Mouse (Mus musculus): ENCODE data around the gene Aff1. TPM values are rescaled to one million over a fixed set of nuclear protein-coding genes. Genes with fewer than 3 reads are reported as not detected.

The Aff1 gene
- polyA plus RNA-seq, 1 experiment from 2014 or later: 76.9 TPM

DNA sequence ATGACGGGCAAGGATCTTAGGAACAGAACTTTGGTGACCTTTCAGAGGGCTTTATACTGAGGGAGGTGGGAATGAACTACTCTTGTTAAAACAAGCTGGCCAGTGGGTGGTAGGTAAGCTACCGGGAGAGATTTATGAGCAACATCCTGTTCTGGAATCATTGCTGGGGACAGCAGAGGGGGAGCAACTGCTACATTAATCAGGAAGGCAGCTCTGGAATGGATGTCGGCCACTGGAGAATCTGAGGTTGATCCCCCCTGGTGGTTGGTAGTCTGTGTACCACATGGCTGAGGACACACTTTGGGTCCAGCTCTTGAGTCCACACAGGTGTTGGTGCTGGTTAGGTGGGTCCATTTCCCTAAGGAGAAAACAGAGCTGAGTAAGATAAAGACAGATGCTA, 38.6 kb downstream of the Aff1 start:
- no peak for DNase-seq (ENCODE audit: low read depth, low spot score)
- CTCF ChIA-PET: interaction anchor here (2.1 kb wide), 1 partner anchor 10 kb away, joined by 6 read pairs; no protein-coding TSS in a partner anchor
- in situ Hi-C loops (cut with MboI; ENCODE audit: low pct_unique_long_range_greater_than_20kb): loop anchor here (25.0 kb wide), 1 partner anchor 682 kb away; no protein-coding TSS in a partner anchor
- POLR2A ChIA-PET: no interaction called here
- TF ChIP-seq CTCF (IDR thresholded peaks at IDR 0.05): no peak
- H3K27me3 ChIP-seq: no peaks in the 10 kb centered on the region
- peak; percentile 34 for ATAC-seq

DNA sequence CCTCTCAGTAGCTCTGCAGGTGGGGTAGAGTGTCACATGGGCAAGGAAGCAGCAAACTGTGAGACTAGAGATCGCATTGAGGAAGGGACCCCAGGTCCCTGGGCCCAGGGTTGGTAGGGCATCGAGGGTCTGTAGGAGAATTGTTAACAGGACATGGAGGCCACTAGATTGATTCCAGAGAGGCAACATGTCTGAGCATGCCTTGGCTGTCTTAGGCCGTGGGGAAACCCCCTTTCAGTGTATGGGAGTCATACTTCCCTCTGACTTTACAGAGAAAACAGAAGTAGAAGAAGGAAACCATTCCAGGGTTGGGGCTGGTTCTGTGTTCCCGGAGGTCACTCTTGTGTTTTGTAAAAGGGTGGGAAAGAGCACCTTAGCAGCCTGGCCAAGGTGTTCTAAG, 40.4 kb downstream of the Aff1 start:
- no peak for ATAC-seq
- H3K27me3 ChIP-seq: no peaks in the 10 kb centered on the region
- DNase-seq (ENCODE audit: low read depth, low spot score): no peak
- in situ Hi-C loops (cut with MboI; ENCODE audit: low pct_unique_long_range_greater_than_20kb): loop anchor here (25.0 kb wide), 1 partner anchor 680 kb away; no protein-coding TSS in a partner anchor
- TF ChIP-seq CTCF (IDR thresholded peaks at IDR 0.05): no peak
- ChIA-PET CTCF (interaction anchor here (0.7 kb wide), 1 partner anchor 39 kb away, joined by 3 read pairs; no protein-coding TSS in a partner anchor), POLR2A (interaction anchor here (0.6 kb wide), 1 partner anchor 29 kb away, joined by 3 read pairs; no protein-coding TSS in a partner anchor)

DNA sequence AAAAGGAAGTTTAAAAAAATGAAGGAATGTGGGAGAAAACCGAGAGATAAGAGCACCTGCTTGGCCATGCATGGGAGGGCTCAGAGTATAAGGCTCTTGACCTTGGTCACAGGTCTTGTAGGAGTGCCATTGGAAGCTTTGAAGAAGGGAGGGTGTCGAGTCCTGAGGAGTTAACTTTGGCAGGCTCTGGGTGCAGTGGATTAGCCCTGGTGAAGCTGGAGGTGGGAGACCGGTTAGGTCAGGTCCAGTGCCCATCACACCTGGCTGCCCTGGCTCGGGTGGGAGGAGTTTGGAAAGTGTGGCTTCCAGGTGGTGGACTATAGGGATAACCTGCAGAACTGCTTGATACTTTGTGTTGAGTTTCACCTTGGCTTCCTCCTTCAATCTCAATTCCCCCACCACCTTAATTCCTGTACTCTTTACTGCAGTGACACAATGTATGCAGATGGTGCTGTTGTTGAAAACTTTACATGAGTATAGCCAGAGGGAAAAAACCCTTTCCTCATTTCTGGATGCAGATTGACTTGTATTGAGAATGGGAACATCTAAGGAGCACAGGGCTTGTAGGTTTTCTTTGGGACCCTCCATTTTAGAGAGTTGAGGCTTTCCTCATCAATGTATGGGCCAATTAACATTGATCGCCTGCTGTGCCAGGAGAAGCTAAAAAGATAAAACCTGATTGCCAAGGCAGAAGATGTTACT, 43.4 kb downstream of the Aff1 start:
- no peak for DNase-seq (ENCODE audit: low read depth, low spot score)
- in situ Hi-C loops (cut with MboI; ENCODE audit: low pct_unique_long_range_greater_than_20kb): loop anchor here (25.0 kb wide), 1 partner anchor 677 kb away; no protein-coding TSS in a partner anchor
- no peaks in the 10 kb centered on the region for H3K27me3 ChIP-seq
- TF ChIP-seq CTCF (IDR thresholded peaks at IDR 0.05): no peak
- POLR2A ChIA-PET: interaction anchor here (0.8 to 1.5 kb wide), 6 partner anchors 10 to 89 kb away, joined by 3 to 7 read pairs (median 4); no protein-coding TSS in a partner anchor
- no peak for ATAC-seq
- CTCF ChIA-PET: interaction anchor here (1.6 to 2.5 kb wide), 3 partner anchors 23 to 82 kb away, joined by 3 to 8 read pairs (median 7); no protein-coding TSS in a partner anchor

DNA sequence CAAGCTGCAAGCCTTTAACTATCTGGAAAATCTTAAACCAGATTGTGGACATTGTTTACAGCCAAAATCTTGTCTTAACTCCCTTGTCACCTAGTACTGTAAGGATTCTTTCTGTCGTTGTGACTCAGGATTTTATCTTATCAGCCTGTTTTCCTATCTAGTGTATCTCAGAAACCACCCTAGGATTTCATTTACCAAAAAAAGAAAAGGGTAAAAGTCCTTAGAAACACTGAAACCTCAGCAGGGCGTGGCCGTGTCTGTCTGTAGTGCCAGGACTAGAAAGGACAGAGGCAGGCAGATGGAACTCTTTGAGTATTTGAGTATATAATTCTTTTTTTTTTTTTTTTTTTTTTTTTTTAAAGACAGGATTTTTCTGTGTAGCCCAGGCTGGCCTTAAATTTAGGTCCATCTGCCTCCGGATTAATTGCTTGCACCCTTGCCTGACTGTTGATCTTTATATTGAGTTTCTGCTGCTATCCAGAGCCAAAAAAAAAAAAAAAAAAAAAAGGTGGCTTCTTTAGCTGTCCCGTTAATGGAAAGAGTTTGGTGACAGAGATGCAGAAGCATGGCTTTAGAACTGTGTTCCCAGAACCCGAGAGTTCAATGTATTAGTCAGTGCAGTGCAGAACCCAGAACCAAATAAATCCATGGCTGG, 44.5 kb downstream of the Aff1 start:
- ATAC-seq (peak; percentile 72), DNase-seq (ENCODE audit: low read depth, low spot score) (no peak)
- H3K27me3 ChIP-seq: no peaks in the 10 kb centered on the region
- in situ Hi-C loops (cut with MboI; ENCODE audit: low pct_unique_long_range_greater_than_20kb): loop anchor here (25.0 kb wide), 1 partner anchor 676 kb away; no protein-coding TSS in a partner anchor
- TF ChIP-seq CTCF (IDR thresholded peaks at IDR 0.05): no peak
- ChIA-PET CTCF (interaction anchor here (0.8 to 2.5 kb wide), 4 partner anchors 22 to 92 kb away, joined by 3 to 8 read pairs (median 5); no protein-coding TSS in a partner anchor), POLR2A (interaction anchor here (0.6 to 0.7 kb wide), 3 partner anchors 40 to 366 kb away, joined by 6 to 12 read pairs (median 7); no protein-coding TSS in a partner anchor)

DNA sequence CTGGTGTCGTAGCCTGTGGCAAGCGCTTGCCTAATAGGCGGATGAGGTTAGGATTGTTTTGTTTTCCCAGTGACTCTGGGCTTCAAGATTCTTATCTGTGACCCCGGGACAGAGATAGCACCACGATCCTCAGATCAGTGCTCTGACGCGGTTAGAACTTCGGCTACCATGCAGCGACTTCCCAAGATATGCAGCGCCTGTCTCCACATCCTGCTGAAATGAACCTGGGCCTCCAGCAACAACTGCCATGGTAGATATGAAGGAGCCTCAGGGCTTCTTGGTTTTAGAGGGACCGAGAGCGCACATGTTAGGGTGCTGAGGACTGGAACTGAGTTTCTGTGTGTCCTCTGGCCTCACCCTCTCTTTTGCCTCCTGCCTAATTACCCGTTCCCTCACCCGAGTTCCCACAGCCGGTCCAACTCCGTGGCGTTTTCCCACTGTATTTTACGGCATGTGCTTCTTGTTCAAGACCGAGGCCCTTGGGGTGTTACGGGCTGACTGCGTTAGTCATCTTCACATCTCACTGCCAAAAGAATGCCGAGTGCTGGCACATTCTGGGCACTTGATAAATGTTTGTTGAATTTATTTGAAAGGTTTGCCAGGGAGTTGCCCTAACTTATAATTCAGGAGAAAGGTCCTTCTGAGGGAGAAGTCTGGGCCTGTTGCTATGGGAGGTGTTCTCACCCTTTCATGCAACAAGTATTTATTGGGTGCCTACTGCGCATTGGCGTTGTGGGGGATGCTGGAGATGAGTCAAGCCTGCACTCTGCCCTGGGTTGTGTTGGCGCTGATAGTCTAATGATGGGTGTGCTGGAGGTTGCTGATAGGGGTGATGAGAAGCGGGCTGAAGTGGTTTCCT, 45.3 kb downstream of the Aff1 start:
- ChIA-PET CTCF (interaction anchor here (0.8 to 1.5 kb wide), 5 partner anchors 18 to 91 kb away, joined by 3 to 4 read pairs (median 3); no protein-coding TSS in a partner anchor), POLR2A (interaction anchor here (0.6 to 1.2 kb wide), 5 partner anchors 10 to 367 kb away, joined by 3 to 12 read pairs (median 6); no protein-coding TSS in a partner anchor)
- ATAC-seq (peak; percentile 88), DNase-seq (ENCODE audit: low read depth, low spot score) (peak; percentile 98)
- H3K27me3 ChIP-seq: no peaks in the 10 kb centered on the region
- in situ Hi-C loops (cut with MboI; ENCODE audit: low pct_unique_long_range_greater_than_20kb): loop anchor here (25.0 kb wide), 1 partner anchor 675 kb away; no protein-coding TSS in a partner anchor
- TF ChIP-seq CTCF (IDR thresholded peaks at IDR 0.05): no peak

DNA sequence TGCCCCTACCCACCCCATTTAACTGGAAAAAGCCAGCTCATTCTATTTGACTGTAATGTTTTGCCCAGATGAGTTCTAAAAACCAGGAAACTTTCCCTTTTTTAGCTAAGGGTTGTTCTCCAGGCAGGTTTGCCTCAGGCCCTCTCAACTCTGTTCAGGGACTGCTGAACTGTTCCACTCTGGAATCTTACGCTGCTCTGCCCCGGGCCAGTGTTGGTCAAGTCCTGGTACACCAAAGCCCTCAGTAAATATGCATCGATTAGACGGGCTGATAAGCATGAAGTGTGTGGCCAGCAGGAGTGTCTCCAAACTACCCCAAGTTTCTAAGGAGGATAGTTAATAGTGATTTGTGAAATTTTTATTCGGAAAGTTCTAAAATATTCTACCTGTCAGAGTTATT, 46.3 kb downstream of the Aff1 start:
- CTCF ChIA-PET: interaction anchor here (0.7 to 1.5 kb wide), 5 partner anchors 9 to 79 kb away, joined by 3 to 4 read pairs (median 3); no protein-coding TSS in a partner anchor
- peak; percentile 41 for ATAC-seq
- no peak for TF ChIP-seq CTCF (IDR thresholded peaks at IDR 0.05)
- in situ Hi-C loops (cut with MboI; ENCODE audit: low pct_unique_long_range_greater_than_20kb): loop anchor here (25.0 kb wide), 1 partner anchor 674 kb away; no protein-coding TSS in a partner anchor
- no peak for DNase-seq (ENCODE audit: low read depth, low spot score)
- no peaks in the 10 kb centered on the region for H3K27me3 ChIP-seq
- POLR2A ChIA-PET: interaction anchor here (0.6 to 1.2 kb wide), 4 partner anchors 9 to 210 kb away, joined by 3 to 5 read pairs (median 4); no protein-coding TSS in a partner anchor

DNA sequence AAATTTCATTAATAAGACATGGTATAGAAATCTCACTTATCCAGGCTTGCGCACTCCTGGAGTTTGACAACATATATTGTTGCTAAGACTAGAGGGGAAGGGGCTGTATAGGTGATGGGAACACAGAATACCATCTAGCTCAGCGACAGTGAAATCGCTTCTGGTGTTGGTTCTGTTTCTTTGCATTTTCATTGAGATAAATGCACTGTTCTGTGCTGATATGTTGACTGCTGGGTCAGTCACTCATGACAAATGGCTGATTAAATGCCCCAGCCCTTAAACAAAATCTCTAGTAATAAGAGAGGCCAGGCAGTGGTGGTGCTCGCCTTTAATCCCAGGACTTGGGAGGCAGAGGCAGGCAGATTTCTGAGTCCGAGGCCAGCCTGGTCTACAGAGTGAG, 47.0 kb downstream of the Aff1 start:
- no peaks in the 10 kb centered on the region for H3K27me3 ChIP-seq
- ChIA-PET CTCF (interaction anchor here (0.7 to 1.5 kb wide), 3 partner anchors 10 to 78 kb away, joined by 3 read pairs; no protein-coding TSS in a partner anchor), POLR2A (interaction anchor here (0.9 to 1.2 kb wide), 2 partner anchors 8 to 85 kb away, joined by 3 to 4 read pairs; no protein-coding TSS in a partner anchor)
- TF ChIP-seq CTCF (IDR thresholded peaks at IDR 0.05): no peak
- ATAC-seq: no peak
- in situ Hi-C loops (cut with MboI; ENCODE audit: low pct_unique_long_range_greater_than_20kb): loop anchor here (25.0 kb wide), 1 partner anchor 673 kb away; no protein-coding TSS in a partner anchor
- no peak for DNase-seq (ENCODE audit: low read depth, low spot score)

DNA sequence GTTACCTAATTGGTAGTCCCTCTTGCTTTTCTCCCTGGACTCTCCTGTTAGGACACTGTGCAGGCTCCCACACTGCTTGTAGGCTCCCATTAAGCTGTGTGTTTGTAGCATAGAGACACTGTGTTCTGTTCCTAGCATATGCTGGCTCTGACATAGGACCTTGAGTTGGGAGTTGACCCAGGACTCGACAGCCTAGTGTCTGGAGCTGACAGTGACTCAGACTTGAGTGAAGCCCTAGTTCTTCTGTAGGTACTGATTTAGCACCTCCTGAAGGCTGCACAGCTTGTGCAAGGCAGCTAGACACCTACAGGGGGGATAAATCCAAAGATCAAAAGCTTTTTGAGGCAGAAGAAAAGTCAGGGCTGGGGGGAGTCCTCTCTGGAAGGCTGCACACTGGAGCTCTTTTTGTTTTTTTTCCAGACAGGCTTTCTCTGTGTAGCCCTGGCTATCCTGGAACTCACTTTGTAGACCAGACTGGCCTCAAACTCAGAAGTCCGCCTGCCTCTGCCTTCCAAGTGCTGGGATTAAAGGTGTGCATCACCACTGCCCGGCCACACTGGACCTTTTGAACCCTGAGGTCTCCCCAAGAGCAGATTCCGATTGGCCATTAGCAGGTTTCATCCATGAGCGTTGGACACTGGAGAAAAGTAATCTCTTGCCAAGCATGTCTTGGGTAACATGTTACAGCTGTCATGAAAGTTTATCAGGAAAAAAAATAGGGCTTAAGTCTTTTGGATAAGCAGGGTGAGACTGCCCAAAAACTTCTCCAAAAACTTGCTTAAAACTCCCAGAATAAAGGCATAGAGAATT, 48.1 kb downstream of the Aff1 start:
- no peaks in the 10 kb centered on the region for H3K27me3 ChIP-seq
- in situ Hi-C loops (cut with MboI; ENCODE audit: low pct_unique_long_range_greater_than_20kb): loop anchor here (25.0 kb wide), 1 partner anchor 672 kb away; no protein-coding TSS in a partner anchor
- DNase-seq (ENCODE audit: low read depth, low spot score) (no peak), ATAC-seq (no peak)
- ChIA-PET POLR2A (interaction anchor here (0.8 to 1.4 kb wide), 3 partner anchors 12 to 42 kb away, joined by 4 to 5 read pairs (median 5); no protein-coding TSS in a partner anchor), CTCF (interaction anchor here (0.9 to 1.2 kb wide), 4 partner anchors 11 to 57 kb away, joined by 3 to 5 read pairs (median 3); no protein-coding TSS in a partner anchor)
- no peak for TF ChIP-seq CTCF (IDR thresholded peaks at IDR 0.05)
